ENCODE assay signal across 23 mouse cellular contexts in the genomic region with DNA sequence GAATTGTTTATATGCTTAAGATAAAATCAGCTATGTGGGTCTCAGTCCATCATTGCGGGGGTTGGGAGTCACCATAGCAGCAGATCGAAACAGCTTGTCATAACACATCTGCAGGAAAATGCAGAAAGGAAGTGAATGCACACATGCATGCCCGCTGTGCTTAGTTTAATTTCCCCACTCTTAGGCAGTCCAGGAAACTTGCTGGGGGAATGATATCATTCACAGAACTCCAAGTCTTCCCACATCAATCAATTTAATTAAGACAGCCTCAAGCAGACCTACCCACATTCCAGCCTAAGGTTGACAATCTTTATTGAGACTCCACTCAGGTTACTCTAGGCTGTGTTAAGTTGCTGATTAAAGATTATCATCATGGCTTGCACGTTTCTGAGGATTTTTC.
DNase-seq lines count a peak whose midpoint lies in the region; ATAC-seq and TF ChIP-seq lines count a peak whose summit lies in the region.
"Had no signal": no experiment of that assay in that cellular context is flagged by ENCODE, and none has a peak within 500 bp of the region (broad histone marks: within the 10 kb centered on the region; RNA-seq: fewer than 3 reads in every experiment).

No protein-coding gene starts in this region.

- H3K27ac ChIP-seq in lung, embryonic 14.5 days (ENCODE audit: low read depth): no peak overlapping the region
- no peak overlapping the region for H3K27ac ChIP-seq in embryonic facial prominence, embryonic 11.5 days (replicated peaks; ENCODE audit: low read depth, low read length)
- H3K27ac ChIP-seq in stomach, postnatal 0 days (replicated peaks): no peak overlapping the region
- H3K27ac ChIP-seq: heart, embryonic 13.5 days; limb, embryonic 13.5 days; liver, embryonic 13.5 days; lung, embryonic 15.5 days had no signal

- DNase-seq in embryo, embryonic 10 days (ENCODE audit: low spot score): peak; percentile 31
- DNase-seq in embryo, embryonic 9.5 days (ENCODE audit: extremely low spot score): no peak
- DNase-seq in lung, embryonic 14.5 days: peak; percentile 24
- no peak for DNase-seq in lung, postnatal 14 days
- DNase-seq in embryonic facial prominence, embryonic 11.5 days (ENCODE audit: low spot score): peak; percentile 41
- DNase-seq in retina, postnatal 1 day: peak; percentile 9
- no peak for DNase-seq in stomach, postnatal 0 days (ENCODE audit: low spot score)
- DNase-seq in urinary bladder, postnatal 36 days (ENCODE audit: low spot score in 2 of 2): no peak
- DNase-seq: adrenal gland, postnatal 36 days; cerebellum, adult 11-12 months; cerebellum, postnatal 25 days; gastrocnemius, postnatal 14 days; heart, adult 18-20 months; heart, postnatal 36 days; kidney, adult 9 months; liver, embryonic 13.5 days; midbrain, embryonic 14.5 days had no signal

- H3K4me1 ChIP-seq in lung, embryonic 14.5 days (ENCODE audit: insufficient read depth): no peaks in the 10 kb centered on the region
- H3K4me1 ChIP-seq in embryonic facial prominence, embryonic 11.5 days (ENCODE audit: control insufficient read depth, insufficient read depth, low read length): no peaks in the 10 kb centered on the region
- no peaks in the 10 kb centered on the region for H3K4me1 ChIP-seq in stomach, postnatal 0 days (replicated peaks; ENCODE audit: control insufficient read depth, insufficient read depth)
- H3K4me1 ChIP-seq: heart, embryonic 13.5 days; liver, embryonic 13.5 days; lung, embryonic 15.5 days had no signal

- H3K4me3 ChIP-seq in lung, embryonic 14.5 days (ENCODE audit: low read depth, low read length): no peak overlapping the region
- no peak overlapping the region for H3K4me3 ChIP-seq in embryonic facial prominence, embryonic 11.5 days (ENCODE audit: low read depth, low read length)
- no peak overlapping the region for H3K4me3 ChIP-seq in stomach, postnatal 0 days (ENCODE audit: low read depth, low read length)
- H3K4me3 ChIP-seq: heart, embryonic 13.5 days; limb, embryonic 13.5 days; liver, embryonic 13.5 days; lung, embryonic 15.5 days; myocyte had no signal

- no peaks in the 10 kb centered on the region for H3K9me3 ChIP-seq in lung, embryonic 14.5 days (ENCODE audit: low read depth, low read length)
- no peaks in the 10 kb centered on the region for H3K9me3 ChIP-seq in embryonic facial prominence, embryonic 11.5 days (replicated peaks; ENCODE audit: control insufficient read depth, low read length)
- H3K9me3 ChIP-seq in stomach, postnatal 0 days (ENCODE audit: control insufficient read depth, low read length): no peaks in the 10 kb centered on the region
- H3K9me3 ChIP-seq: heart, embryonic 13.5 days; limb, embryonic 13.5 days; liver, embryonic 13.5 days; lung, embryonic 15.5 days had no signal

- TF ChIP-seq CTCF in lung, embryonic 14.5 days (IDR thresholded peaks at IDR 0.05; ENCODE audit: low read depth): no peak
- no peak for TF ChIP-seq CTCF in stomach, postnatal 0 days (IDR thresholded peaks at IDR 0.05; ENCODE audit: low read depth)

- ATAC-seq in lung, embryonic 14.5 days (ENCODE audit: insufficient read depth): peak; percentile 83
- ATAC-seq in embryonic facial prominence, embryonic 11.5 days (replicated peaks; ENCODE audit: insufficient number of reproducible peaks, low FRiP score, low TSS enrichment, low read depth): peak; percentile 52; the same call in 1 of the 2 replicates
- ATAC-seq in stomach, postnatal 0 days (ENCODE audit: low FRiP score, low TSS enrichment): no peak
- ATAC-seq: activated CD4-positive, CD25-positive, alpha-beta regulatory T cell, adult 4 months; CD4-positive, CD25-positive, alpha-beta regulatory T cell, adult 4 months had no signal

- no peaks in the 10 kb centered on the region for H3K27me3 ChIP-seq in lung, embryonic 14.5 days (ENCODE audit: insufficient read depth, low read length)
- H3K27me3 ChIP-seq in embryonic facial prominence, embryonic 11.5 days (ENCODE audit: control insufficient read depth, insufficient read depth, low read length): no peaks in the 10 kb centered on the region
- H3K27me3 ChIP-seq in stomach, postnatal 0 days (ENCODE audit: control insufficient read depth, insufficient read depth, low read length): no peaks in the 10 kb centered on the region
- H3K27me3 ChIP-seq: heart, embryonic 13.5 days; limb, embryonic 13.5 days; liver, embryonic 13.5 days; lung, embryonic 15.5 days had no signal

- TF ChIP-seq EP300 in stomach, postnatal 0 days (optimal IDR thresholded peaks at IDR 0.05): no peak

- no peaks in the 10 kb centered on the region for H3K36me3 ChIP-seq in lung, embryonic 14.5 days (ENCODE audit: insufficient read depth)
- no peaks in the 10 kb centered on the region for H3K36me3 ChIP-seq in embryonic facial prominence, embryonic 11.5 days (replicated peaks; ENCODE audit: control insufficient read depth, insufficient read depth, low read depth, low read length)
- H3K36me3 ChIP-seq in stomach, postnatal 0 days (ENCODE audit: control insufficient read depth, insufficient read depth, low read length): no peaks in the 10 kb centered on the region
- H3K36me3 ChIP-seq: heart, embryonic 13.5 days; limb, embryonic 13.5 days; liver, embryonic 13.5 days; lung, embryonic 15.5 days had no signal

- no peak overlapping the region for H3K4me2 ChIP-seq in lung, embryonic 14.5 days
- no peak overlapping the region for H3K4me2 ChIP-seq in embryonic facial prominence, embryonic 11.5 days (ENCODE audit: low read depth, low read length)
- no peak overlapping the region for H3K4me2 ChIP-seq in stomach, postnatal 0 days (replicated peaks; ENCODE audit: low read depth)
- H3K4me2 ChIP-seq: heart, embryonic 13.5 days; limb, embryonic 13.5 days; liver, embryonic 13.5 days; lung, embryonic 15.5 days had no signal

- WGBS in lung, embryonic 14.5 days: 10% methylated on average over 4 of the region's 4 CpGs
- WGBS in embryonic facial prominence, embryonic 11.5 days: 43% methylated on average over 4 of the region's 4 CpGs
- 24% methylated on average over 4 of the region's 4 CpGs for WGBS in stomach, postnatal 0 days

- H3K9ac ChIP-seq in lung, embryonic 14.5 days: no peak overlapping the region
- H3K9ac ChIP-seq in embryonic facial prominence, embryonic 11.5 days (replicated peaks; ENCODE audit: low read length): no peak overlapping the region
- H3K9ac ChIP-seq in stomach, postnatal 0 days (ENCODE audit: low read length): no peak overlapping the region
- H3K9ac ChIP-seq: heart, embryonic 13.5 days; limb, embryonic 13.5 days; liver, embryonic 13.5 days; lung, embryonic 15.5 days had no signal

Comparison
In these comparisons a context has a peak if more than half of its experiments do, and no peak if none do; other contexts are left out.
1. DNase-seq: peak in embryo, embryonic 10 days (single experiment), lung, embryonic 14.5 days (single experiment), embryonic facial prominence, embryonic 11.5 days (single experiment) and retina, postnatal 1 day (single experiment); none in embryo, embryonic 9.5 days (single experiment), lung, postnatal 14 days (single experiment), stomach, postnatal 0 days (single experiment) and urinary bladder, postnatal 36 days (0 of 2).